Mouse (Mus musculus) adrenal gland, postnatal 14 days (tissue): ENCODE measurements around the gene Cox14. TPM values are rescaled to one million over a fixed set of nuclear protein-coding genes. Genes with fewer than 3 reads are reported as not detected.
"Not testable (repeated sequence)": the region's sequence is repeated elsewhere in the genome, so short reads cannot be mapped to it uniquely, and the experiment has no call there.

Experiments
- DNase-seq: peaks from one replicate; pipeline ENCODE4 v3.0.0; 2021; ENCODE audit warnings: mixed read lengths
- long read RNA-seq, 2 experiments: library from polyadenylated mRNA; stranded (forward); transcript quantifications; one replicate each; pipeline ENCODE4 v2.0.0; 2021
- total RNA-seq: library from RNA; stranded (reverse); gene quantifications from 2 replicates; pipeline ENCODE4 v1.2.3, GENCODE M21; 2021

The Cox14 gene
- total RNA-seq = 177 and 199 TPM in 2 replicates
- long read RNA-seq, experiment 1, transcript Cox14-201 (2 exons, 723 nt) = major isoform, 421 of 457 reads
- long read RNA-seq, experiment 1, partial matches to known transcripts = 35 of 457 reads
- long read RNA-seq, experiment 1, other reads (novel, unspliced or antisense) = 1 of 457 reads
- long read RNA-seq, experiment 2, transcript Cox14-201 (2 exons, 723 nt) = major isoform, 396 of 432 reads
- long read RNA-seq, experiment 2, partial matches to known transcripts = 34 of 432 reads
- long read RNA-seq, experiment 2, other reads (novel, unspliced or antisense) = 2 of 432 reads

DNA sequence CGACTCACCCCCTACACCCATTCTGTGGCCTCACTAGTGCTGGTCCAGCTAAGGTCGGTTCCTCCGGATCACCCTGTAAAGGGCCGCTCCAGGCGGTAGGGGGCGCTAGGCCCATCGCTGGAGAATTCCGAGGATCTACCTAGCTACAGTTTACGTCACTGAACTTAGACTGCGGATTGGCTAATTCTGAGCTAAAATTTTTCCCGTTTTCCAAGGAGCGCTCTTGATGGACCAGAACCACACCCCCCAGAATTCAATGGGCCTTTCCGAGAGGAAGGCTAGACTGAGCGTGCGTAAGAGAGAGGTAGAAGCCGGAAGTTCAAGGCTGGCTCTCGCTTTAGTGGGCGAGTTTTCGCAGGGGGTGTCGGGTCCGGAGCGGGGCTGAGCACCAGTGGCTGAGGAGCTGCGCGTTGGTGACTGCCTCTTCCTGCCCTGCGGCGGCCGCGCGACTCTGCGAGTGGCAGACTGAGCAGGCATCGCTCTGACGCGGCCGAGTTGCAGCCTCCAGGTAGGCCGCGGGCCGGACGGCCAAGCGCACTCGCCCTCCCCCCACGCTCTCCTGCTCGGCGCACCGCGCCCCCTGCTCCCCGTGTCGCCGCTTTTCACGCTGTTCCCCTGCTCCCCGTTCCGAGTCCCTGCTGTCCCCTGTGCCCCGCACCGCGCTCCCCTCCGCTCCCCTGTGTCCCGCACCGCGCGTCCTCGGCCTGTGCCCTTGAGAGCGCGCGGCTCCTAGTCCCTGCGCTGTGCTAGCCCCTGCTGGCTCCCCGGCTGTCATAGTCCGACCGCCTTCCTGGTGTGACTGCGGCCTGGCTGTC is at the start of gene Cox14:
Gene Cox14 (plus strand): TSS at position 278 of the 815 bp plus-strand sequence.
- peak; percentile 96 for DNase-seq

GRCm38 (mm10) chr15:99677089-99677488 is 48.3 kb upstream of the Cox14 start:
- DNase-seq = no peak

DNA sequence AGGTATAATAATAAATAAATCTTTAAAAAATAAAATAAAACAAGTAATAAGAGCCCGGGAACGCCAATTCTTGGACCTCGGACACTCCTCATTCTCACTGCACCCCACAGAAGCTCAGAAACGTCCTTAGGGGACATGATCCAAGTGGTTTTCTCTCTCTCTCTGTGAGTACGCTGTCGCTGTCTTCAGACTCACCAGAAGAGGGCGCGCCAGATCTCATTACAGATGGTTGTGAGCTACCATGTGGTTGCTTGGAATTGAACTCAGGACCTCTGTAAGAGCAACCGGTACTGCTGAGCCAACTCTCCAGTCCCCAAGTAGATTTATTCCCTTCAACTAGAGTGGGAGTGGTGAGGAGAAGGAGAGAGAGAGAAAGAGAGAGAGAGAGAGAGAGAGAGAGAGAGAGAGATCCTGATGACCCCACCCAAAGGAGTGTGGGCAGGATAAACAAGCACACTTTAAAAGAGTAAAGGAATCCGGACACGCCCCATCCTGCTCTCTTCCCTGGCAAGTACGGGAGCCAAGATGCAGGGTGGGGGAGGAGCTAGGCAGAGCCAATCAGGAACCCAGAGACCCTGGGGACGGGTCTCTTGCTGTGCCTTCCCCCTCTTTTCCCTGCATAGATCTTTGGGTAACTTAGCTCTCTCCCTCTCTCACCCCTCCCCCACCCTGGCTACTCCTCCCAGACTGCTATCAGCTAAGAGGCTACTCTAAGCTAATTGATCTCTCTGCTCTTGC is 47.2 kb upstream of the Cox14 start:
- peak; percentile 71 for DNase-seq

- no peak for DNase-seq
Measured at GRCm38 (mm10) chr15:99679008-99679407, 46.4 kb upstream of the Cox14 start.

DNA sequence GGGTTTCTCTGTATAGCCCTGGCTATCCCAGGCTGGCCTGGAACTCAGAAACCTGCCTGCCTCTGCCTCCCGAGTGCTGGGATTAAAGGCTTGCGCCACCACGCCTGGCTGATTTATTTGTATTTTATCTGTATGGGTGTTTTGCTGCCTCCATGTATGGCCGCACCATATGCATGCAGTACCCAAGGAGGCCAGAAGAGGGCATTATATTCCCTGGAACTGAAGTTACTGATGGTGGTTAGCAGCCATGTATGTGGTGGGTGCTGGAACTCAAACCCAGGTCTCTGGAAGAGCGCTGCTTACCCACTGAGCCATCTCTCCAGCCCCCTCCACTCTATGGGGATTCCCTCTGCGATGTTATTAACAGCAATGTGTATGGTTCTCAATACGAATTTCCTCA is 42.5 kb upstream of the Cox14 start:
- no peak for DNase-seq

- DNase-seq = no peak
Measured at GRCm38 (mm10) chr15:99684156-99684555, 41.3 kb upstream of the Cox14 start.

DNA sequence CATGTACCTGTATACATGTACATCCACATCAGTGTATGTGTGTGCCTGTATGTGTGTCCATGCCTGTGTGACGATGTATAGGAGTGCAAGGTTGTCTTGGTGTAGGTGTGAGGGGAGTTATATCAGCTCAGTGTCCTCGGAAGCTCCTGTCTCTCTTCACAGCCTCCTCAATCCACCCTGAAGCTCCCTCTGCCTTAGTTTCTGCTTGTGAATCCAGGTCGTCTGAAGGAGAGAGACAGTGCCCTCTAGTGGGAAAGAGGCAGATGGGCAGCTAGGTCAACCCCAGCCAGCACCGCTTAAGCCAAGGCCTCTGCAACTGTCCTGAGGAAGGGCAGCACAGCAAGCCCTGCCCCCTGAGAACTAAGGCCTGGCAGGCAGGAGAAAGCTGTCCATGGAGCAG is 36.7 kb upstream of the Cox14 start:
- peak; percentile 77 for DNase-seq

- no peak for DNase-seq
Measured at GRCm38 (mm10) chr15:99690924-99691323, 34.5 kb upstream of the Cox14 start.

- no peak for DNase-seq
Measured at GRCm38 (mm10) chr15:99691976-99692375, 33.4 kb upstream of the Cox14 start.

- no peak for DNase-seq
Measured at GRCm38 (mm10) chr15:99697309-99697708, 28.1 kb upstream of the Cox14 start.

GRCm38 (mm10) chr15:99698533-99699085 is 26.8 kb upstream of the Cox14 start:
- no peak for DNase-seq

GRCm38 (mm10) chr15:99699715-99700114 is 25.7 kb upstream of the Cox14 start:
- peak; percentile 65 for DNase-seq

- no peak for DNase-seq
Measured at GRCm38 (mm10) chr15:99700219-99701106, 25.0 kb upstream of the Cox14 start.

DNA sequence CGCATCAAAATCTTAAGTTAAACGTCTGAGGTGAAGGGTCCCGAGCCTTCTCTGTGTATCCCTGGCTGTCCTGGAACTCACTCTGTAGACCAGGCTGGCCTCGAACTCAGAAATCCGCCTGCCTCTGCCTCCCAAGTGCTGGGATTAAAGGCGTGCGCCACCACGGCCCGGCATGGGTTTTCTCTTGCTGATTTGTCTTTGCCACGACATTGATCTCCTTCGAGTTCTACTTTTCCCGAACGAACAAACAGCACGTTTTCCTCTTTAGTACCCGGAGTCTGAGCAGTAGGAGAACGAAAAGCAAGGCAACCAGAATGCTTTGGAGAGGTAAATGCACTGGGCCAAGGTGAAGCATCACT is 23.8 kb upstream of the Cox14 start:
- not testable (repeated sequence) for DNase-seq

DNA sequence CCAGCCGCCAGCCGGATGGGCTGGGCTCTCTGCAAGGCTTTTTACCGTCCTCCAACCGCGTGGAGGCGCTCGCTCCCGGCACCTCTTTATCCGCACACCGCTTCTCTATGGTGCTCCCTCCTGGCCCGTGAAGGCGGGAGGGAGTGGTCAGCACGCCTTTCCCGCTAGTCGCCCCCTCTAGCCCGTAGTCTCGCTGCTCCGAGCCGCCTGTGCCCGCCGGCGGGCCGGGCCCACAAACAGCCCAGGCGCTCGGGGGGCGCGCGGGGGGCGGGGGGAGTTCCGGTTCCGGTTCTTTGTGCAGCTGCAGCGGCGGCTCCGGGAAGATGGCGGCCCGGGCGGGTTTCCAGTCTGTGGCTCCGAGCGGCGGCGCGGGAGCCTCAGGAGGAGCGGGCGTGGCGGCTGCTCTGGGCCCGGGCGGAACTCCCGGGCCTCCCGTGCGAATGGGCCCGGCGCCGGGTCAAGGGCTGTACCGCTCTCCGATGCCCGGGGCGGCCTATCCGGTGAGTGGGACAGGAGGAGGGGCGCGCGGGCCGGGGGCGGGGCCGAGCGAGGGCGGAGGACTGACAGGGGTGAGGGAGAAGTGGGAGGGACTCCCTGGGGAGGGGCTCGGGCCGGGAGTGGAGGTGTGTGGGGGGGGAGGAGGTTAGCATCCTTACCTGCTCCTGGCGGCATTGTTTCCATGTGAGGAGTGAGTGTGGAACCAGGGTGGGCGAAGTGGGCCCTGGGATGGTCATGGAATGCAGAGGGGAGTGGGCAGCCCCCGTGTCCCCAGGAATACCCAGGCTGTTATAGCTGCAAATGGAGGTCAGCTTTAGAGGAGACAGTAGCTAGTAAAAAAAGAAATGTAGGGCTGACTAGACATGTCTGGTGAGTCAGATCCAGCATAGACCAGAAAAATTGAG is 23.2 kb upstream of the Cox14 start, which contains the start of gene Smarcd1:
Gene Smarcd1 (plus strand): TSS at position 131 of the 902 bp plus-strand sequence.
- peak; percentile 97 for DNase-seq

DNA sequence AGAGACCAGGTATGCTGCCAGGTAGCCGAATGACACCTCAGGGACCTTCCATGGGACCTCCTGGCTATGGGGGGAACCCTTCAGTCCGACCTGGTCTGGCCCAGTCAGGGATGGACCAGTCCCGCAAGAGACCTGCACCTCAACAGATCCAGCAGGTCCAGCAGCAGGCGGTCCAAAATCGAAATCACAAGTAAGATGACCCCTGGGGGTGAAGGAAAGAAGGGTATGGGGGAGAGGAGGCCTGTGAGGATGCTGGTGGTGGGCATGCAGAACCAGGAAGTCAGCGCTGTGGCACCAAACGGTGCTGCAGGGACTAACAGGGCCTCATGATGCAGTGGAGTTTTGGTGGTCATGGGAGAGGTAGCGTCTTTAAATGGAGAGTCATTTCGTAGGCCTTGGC is 22.3 kb upstream of the Cox14 start:
- peak; percentile 30 for DNase-seq

DNA sequence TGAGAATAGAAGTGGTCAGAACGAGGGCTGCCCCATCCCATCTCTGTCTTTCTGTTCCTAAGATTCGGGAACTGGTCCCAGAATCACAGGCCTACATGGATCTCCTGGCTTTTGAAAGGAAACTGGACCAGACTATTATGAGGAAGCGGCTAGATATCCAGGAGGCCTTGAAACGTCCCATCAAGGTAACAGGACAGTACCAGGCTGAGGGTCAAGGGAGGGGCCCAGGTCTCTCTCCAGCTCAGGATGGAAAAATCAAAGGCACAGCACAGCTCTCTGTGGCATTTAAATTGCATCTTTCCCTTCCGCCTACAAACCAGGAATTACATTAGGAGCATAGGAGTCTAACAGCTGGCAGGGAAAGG is 21.8 kb upstream of the Cox14 start:
- peak; percentile 31 for DNase-seq

- DNase-seq = peak; percentile 74
Measured at GRCm38 (mm10) chr15:99704041-99704681, 21.3 kb upstream of the Cox14 start.

GRCm38 (mm10) chr15:99704881-99705280 is 20.5 kb upstream of the Cox14 start:
- peak; percentile 58 for DNase-seq
